Mouse (Mus musculus): ENCODE results near the gene H2-T24.
"Not testable (repeated sequence)": the region's sequence is repeated elsewhere in the genome, so short reads cannot be mapped to it uniquely, and the experiment has no call there.

H2-T24 gene

DNA sequence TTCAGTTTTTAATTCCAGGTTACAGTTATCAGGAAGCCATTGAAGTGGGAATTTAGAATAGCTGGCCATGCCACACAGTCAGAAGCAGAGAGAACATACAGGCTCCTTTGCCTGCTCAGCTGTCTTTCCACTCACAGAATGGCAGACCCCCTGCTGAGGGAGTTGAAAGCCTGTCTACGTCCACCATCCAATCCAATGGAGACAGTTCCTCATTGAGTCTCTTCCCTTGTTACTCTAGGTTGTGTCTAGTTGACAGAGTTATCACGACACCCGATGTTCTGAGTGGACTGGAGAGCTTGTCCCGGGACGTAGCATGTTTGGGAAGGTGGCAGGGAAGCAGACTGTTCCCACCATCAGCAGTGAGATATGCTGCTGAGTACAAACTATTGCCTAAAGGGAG lies 4.8 kb upstream of the H2-T24 start:
- intact Hi-C loops (cut with DNase I) = no loop called here

DNA sequence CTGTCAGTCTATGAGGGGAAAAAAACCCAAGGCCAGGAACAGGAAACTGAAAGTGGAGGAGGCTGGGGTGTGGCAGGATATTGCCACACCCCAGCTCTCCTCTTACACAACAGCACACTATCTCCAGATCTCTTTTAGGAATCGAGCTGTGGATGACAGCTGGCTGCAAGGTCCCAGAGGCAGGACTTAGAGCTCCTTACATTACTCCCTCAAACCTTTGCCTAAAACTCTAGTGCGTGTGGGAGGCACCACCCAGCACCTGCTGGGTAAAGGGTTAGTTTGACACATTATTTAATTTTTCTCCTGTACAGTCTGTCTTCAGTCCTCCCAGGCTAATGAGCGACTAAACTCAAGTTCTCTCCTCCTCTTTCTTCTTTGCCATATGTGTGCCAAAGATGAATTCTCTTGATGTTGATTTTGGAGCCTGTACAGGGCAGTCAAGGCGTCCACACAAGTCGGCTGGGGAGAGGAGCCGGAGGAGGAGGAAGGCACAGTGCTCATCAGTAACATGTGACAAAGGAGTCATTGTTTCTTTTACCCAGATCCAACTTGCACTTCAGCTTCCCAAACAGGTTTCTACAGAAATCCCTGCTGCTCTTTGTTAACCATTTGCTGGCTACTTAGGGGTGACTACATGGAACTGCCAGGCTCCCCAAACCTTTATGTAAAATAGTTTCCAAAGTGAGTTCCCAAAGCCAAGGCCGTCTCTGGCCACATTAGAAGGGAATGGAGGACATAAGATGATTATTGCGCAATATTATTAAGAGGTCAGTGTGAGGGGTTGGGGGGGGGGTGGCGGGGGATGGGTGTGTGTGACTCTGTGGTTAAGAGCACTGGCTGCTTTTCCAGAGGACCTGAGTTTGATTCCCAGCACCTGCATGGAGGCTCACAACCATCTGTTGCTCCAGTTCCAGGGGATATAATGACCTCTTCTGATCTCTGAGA lies 3.6 kb upstream of the H2-T24 start:
- intact Hi-C loops (cut with DNase I) = no loop called here

DNA sequence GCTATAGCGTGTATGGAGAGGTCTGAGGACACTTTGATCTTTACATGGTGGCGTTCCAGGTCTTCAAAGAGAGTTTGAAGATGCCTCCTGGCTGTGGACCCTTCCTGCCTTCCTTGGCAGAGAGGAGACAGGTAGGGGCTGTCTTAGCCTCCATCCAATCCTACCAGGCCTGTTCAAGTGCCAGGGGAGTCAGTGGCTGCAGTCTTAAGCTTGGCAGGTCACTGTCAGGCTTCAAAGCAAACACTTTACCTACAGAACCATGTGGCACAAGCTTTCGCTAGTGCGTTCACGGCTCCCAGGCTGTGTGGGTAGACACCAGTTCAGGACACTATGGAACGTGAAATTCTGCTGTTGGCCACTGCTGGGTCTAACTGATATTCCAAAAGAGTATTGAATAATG lies 2.6 kb upstream of the H2-T24 start:
- intact Hi-C loops (cut with DNase I) = no loop called here

DNA sequence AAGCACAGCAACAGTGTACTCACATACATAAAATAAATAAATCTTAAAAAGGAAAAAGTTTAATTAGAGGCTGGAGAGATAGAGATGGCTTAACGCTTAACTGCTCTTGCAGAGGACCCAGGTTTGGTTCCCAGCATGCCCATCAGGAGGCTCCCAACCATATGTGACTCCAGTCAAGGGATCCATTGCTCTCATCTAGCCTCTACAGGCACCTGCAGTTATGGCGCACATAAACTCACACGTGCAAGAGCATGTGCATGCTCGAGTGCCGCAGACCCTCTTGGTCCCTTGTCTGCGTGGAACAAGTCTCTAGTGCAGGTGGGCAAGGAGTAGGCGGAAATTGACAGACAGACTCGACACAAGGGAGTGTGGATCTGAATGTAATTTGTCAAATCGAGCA lies 1.7 kb upstream of the H2-T24 start:
- intact Hi-C loops (cut with DNase I) = no loop called here

DNA sequence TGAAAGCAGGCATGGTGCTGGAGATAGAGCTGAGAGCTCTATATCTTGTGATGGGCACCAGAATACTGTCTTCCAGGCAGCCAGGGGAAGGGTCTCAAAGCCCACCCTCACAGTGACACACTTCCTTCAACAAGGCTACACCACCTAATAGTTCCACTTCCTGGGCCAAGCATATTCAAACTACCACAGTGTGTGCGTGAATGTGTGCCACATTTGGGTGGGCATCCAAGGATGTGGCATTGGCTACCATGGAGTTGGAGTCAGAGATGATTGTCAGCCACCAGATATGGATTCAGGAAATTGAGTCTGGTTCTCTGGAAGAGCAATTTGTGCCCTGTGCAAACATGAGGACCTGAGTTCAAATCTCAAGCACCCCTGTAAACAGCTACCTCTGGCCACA lies 949 bp upstream of the H2-T24 start:
- intact Hi-C loops (cut with DNase I) = no loop called here

DNA sequence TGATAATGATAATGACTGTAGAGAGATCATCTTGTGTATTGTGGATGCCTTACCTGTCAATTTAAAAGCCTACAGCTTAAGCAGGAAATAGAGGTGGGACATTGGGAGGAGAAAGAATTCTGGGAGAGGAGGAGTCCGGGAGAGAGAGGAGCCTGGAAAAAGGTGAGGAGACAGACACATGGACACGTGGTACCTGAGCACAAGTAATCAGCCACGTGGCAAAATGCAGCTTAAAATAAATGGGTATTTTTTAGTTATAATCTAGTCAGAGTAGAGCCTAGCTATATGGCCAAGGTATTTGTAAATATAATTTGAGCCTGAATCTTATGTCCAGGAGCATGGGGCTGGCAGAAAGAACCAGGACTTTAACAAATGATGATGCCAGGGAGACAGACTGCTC lies 841 bp downstream of the H2-T24 start:
- intact Hi-C loops (cut with DNase I) = no loop called here

DNA sequence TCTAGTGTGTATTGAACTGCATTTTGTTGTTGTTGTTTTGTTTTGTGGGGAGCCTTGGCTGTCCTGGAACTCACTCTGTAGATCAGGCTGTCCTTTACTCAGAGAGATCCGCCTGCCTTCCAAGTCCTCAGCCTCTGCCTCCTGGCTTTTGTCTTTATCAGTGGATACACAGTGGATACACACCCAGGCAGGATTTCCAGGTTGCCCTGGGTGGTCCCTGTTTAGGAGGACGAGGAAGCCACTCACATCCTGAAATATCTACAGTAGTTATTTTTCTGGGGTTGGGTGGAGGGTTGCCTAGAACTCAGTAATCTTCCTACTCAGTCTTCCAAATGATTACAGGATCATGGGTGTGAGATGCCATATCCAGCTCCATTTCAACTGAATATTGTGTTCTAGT lies 1.4 kb downstream of the H2-T24 start:
- intact Hi-C loops (cut with DNase I) = no loop called here

DNA sequence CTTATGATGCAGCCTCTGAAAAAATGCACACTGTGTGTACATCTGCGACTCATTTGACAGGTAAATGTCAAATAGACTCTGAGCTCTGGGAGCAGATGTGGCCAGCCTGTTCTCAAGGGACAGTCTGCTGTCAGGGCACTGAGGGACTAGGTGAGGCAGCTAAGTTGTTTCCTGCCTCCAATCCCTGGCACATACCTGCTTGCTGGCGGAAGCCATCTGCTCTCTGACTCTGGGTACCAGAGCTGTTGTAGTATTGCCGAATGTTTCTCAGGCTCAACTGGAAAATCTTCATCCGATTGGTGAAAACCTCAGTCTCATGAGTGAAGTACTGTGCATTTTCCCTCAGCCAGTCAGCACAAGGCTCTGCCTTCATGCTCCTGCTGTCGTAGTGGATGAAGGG lies 3.3 kb downstream of the H2-T24 start:
- intact Hi-C loops (cut with DNase I) = no loop called here

DNA sequence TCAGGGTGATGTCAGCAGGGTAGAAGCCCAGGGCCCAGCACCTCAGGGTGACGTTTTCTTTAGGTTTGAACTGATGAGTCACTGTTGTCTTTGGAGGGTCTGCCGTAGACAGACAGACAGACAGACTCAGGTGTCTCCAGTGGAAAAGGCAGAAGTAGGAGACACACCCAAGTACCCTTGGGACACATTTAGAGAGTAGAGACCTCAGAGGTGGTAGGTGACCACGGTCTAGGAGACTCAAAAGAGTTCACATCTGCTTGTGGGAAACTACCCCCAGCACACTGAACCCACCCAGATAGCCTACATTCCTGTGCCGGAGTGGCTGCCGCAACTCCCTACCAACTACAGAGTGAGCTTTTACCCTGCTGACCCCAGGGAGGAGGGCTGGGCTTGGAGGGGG lies 5.4 kb downstream of the H2-T24 start:
- intact Hi-C loops (cut with DNase I) = no loop called here

DNA sequence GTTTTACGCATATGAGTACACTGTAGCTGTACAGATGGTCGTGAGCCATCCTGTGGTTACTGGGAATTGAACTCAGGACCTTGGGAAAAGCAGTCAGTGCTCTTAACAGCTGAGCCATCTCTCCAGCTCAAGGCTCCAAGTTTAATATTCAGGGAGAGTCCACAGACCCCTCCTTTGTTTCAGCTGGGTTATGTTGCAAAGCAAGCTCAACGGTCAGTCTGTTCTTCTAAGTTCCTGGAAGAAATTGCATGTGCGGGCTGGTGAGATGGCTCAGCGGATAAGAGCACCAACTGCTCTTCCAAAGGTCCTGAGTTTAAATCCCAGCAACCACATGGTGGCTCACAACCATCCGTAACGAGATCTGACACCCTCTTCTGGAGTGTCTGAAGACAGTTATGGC lies 16.0 kb downstream of the H2-T24 start:
- intact Hi-C loops (cut with DNase I) = not testable (repeated sequence)

DNA sequence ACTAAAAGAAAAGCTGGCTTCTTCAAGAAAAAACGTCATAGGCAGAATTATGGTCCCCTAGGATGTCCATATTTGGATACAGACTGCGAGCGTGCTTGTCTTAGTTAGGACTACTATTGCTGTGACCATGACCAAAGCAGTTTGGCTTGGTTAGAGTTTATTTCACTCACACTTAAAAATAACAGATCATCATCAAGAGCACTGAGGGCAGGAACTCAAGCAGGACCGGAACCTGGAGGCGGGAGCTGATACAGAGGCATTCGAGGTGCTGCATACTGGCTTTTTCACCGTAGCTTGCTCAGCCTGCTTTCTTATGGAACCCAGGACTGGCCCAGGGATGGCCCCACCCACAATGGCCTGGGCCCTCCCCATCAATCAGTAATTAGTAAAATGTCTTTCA lies 17.0 kb downstream of the H2-T24 start:
- intact Hi-C loops (cut with DNase I) = no loop called here

DNA sequence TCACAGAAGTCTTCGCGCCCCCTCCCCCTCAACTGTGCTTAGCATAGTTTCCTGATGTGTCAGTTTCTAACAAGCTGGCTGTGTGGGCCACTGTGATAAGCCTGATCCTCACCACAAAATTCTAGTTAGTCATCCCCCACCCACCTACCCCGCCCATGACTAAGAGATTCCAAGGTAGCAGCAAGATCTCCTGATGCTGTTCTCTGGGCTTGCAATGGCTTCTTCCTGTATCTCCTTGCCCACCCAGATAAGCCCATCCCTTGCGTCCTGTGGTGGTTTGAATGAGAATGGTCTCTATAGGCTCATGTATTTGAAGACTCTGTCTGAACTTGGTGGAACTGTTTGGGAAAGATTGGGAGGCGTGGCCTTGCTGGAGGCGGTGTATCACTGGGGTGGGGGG lies 18.4 kb downstream of the H2-T24 start:
- intact Hi-C loops (cut with DNase I) = no loop called here

DNA sequence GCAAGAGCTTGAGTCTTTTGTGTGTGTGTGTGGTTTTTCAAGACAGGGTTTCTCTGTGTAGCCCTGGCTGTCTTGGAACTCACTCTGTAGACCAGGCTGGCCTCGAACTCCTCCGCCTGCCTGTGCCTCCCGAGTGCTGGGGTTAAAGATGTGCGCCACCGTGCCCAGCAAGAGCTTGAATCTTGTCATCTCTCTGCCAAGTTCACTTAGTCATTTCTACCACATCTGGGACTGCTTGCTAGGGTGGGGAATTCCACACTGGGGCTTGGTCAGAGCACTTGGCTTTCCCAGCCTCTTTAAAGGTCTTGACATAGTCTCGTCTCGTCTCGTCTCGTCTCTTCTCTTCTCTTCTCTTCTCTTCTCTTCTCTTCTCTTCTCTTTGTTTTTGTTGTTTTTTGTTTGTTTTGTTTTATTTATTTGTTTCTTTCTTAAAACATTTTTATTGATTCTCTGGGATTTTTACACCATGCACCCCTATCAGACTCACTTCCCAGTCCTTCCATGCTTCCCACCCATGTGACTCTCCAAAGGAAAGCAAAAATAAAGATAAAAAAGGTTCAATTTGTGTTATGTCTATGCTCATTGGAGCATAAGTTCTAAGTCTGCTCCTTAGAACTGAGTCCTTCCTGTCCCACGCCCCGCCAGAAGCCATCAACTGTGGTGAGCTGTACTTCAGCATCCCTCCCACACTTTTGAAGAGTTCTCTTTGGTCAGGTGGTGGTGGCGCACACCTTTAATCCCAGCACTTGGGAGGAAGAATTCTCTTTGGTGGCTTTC lies 19.1 kb downstream of the H2-T24 start:
- intact Hi-C loops (cut with DNase I) = no loop called here

DNA sequence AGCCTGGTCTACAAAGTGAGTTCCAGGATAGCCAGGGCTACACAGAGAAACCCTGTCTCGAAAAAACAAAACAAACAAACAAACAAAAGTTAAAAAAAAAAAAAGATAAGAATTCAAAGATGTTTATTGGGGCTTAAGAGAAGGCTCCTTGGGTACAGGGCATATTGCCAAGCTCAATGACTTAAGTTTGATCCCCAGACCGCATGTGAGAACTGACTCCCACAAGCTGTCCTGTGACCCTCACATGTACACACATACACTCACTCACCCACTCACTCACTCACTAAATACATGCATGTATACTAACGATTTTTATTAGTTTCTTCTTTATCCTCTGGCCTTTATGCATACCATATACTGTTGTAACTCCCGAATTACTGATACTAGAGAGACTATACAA lies 20.0 kb downstream of the H2-T24 start:
- intact Hi-C loops (cut with DNase I) = no loop called here

DNA sequence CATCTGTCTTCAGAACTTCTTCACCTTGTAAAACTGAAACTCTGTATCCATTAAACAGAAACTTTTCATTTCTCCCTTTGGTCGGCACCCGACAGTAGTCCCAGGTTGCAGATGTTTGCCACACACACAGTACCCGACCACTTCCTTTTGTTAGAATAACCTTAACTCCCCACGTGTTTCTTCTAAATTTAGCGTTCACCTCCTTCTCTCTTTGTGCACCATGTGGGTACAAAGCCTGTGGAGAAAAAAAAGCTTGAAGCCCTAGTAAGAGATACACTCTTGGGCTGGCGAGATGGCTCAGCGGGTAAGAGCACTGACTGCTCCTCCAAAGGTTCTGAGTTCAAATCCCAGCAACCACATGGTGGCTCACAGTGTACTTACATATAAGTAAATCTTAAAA lies 21.0 kb downstream of the H2-T24 start:
- intact Hi-C loops (cut with DNase I) = no loop called here

DNA sequence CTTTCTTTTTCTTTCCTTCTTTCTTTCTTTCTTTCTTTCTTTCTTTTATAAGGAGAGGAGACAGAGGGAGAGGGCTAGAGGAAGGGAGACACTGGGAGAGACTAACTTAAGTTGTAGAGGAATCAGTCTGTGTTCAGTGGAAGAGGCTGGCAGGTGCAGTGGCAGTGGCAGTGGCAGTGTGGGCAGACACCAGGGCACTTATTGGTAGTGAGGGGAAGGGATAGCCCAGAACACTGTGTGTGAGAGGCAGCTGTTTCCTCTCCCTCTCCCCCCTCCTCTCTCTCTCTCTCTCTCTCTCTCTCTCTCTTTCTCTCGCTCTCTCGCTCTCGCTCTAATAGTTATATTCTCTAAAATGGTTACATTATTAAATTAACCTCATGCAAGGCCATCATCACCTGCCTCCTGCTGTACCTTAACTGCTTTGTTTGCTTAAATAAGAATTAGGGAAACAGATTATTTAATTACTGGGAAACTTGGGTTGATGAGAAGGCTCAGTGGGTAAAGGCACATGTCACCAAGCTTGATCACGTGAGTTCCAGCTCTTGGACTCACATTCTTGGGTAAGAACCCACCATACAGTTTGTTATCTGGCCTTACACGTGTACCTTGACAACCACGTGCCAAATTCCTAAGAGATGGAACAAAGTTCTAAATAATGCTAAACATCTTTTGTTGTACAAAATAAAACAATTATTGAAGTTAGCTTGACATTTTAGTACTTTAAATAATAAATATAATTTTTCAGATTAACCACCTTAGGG lies 21.6 kb downstream of the H2-T24 start:
- intact Hi-C loops (cut with DNase I) = no loop called here

DNA sequence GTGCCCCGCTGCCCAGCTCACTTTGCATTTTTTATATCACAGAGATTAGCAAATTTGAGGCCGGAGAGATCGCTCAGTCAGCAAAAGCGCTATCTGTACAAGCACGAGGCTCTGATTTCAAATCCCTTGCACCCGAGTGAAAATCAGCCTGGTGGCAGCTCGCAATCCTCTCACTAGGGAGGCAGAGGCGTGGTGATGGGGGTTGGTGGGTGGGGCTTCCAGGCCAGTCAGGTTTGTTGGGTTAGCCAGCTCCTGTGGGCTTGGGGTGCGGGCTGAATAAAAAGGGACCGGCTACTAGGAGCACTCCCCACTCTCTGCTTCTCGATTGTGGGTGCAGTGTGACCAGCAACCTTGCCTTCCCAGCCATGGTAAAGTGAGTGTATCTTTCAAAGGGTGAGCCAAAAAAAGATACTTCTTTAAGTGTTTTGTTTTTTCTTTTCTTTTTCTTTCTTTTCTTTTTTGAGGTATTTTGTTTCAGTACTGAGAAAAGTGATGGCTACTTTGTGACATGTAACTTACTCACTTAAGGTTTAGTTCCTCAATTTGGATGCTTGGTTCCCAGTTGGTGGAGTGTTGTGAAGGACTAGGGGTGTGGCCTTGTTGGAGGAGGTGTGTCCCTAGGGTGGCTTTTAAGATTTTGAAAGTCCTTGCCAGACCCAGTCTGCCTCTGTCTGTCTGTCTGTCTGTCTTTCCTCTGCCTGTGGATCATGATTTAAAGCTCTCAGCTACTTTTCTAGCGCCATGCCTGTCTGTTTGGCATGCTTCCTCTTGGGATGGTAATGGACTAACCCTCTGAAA lies 22.4 kb downstream of the H2-T24 start:
- intact Hi-C loops (cut with DNase I) = loop anchor here (2.0 kb wide), 1 partner anchor 37 kb away; no protein-coding TSS in a partner anchor

DNA sequence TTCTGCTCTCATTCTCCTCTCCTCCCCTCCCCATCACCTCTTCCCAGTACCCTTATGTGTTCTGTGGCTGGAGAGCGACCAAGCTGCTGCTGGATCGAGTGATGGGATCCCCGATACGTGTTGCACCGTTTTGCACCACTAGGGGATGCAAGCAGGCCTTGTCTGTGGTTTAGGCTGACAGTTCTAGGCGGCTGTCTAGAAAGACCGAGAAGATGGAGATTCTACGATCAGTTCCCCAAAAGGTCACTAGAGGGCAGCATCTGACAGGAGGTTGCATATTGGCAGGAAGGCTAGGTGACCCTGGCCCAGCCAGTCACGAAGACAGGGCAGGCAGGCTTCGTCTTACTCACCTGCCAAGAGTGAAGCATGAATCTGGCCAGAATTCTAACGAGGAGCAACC lies 23.4 kb downstream of the H2-T24 start:
- intact Hi-C loops (cut with DNase I) = loop anchor here (2.0 kb wide), 1 partner anchor 38 kb away; no protein-coding TSS in a partner anchor

DNA sequence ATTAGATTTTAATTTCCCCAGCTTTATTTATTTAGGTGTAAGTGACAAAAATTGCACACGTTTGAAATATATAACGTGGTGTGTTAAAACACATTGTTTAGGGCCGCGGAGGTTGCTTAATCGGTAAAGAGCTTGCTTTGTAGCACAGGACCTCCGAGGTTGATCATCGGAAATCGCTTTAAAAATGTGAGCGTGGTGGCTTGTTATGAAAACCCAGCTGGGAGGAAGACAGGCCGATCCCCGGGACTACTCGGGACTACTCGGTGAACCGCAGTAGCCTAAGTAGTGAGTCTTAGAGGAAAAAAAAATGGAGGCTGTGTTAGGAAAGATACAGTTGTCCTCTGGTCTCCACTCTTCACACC lies 25.5 kb downstream of the H2-T24 start:
- intact Hi-C loops (cut with DNase I) = no loop called here

DNA sequence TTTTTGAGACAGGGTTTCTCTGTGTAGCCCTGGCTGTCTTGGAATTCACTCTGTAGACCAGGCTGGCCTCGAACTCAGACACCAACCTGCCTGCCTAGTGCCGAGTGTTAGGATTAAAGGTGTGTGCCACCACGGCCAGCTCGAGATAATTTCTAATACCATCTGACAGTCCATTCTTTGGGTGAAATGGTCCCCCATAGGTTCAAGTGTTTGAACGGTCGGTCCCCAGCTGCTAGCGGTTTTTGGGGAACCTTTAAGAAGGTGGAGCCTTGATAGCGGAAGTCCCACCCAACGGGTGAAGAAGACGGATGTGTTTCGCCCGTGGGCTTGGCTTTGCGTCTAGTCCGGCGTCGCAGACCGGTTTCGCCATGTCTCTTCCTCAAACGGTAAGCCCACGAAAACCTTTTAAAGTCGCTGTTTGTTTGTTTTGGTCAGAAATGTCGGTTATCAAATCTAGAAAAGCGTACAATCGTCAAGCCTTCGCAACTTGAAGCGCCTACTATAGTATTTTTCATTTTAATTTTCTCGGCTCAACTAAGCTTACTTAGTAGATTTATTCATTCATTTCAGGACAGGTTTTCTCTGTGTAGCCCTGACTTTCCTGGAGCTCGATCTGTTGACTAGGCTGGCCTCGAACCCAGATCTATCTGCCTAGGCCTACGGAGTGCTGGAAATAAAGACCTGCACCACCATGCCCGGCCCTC lies 26.0 kb downstream of the H2-T24 start:
- intact Hi-C loops (cut with DNase I) = no loop called here

Data from adrenal gland (tissue).